Mouse (Mus musculus): ENCODE results near the gene Smg6. TPM values are rescaled to one million over a fixed set of nuclear protein-coding genes. Genes with fewer than 3 reads are reported as not detected.

Smg6 gene
- total RNA-seq, 2 experiments from 2014 or later: 26.5 to 27.5 TPM

GRCm38 (mm10) chr11:75133951-75134350 is 208.3 kb downstream of the Smg6 start:
- DNase-seq (ENCODE audit: low spot score in 2 of 2): no peak
- intact Hi-C loops (cut with DNase I): no loop called here

DNA sequence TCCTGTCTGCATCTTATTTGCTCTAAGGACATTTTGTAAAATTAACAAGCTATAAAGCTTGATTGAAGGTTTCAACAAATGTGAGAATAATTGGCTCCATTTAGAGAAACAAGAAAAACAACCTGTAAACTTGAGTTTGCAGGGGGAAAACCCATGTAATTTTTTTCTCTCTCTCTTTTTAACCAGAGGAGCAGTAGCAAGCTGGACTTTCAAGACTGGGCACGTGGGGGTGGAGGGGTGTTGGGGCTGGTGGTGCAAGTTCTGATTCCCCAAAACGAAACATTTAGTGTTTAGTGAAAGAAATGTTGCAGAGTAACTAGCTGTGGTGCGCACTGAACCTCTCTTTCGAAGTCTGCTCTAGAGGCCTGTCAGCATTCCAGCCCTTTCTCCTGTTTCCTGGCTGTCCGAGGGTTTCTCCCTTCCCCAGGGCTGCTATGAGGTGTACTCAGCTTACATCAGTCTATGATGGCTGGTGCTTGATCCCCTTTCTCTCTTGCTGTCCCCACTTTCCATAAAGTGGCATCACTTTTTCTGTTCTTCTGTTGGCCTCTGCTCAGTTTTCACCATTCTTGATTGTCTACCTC is 209.0 kb downstream of the Smg6 start:
- DNase-seq (ENCODE audit: low spot score in 2 of 2): no peak
- intact Hi-C loops (cut with DNase I): no loop called here

GRCm38 (mm10) chr11:75135358-75135757 is 209.7 kb downstream of the Smg6 start:
- intact Hi-C loops (cut with DNase I): no loop called here
- no peak for DNase-seq (ENCODE audit: low spot score in 2 of 2)

GRCm38 (mm10) chr11:75136666-75137398 is 211.2 kb downstream of the Smg6 start:
- DNase-seq (ENCODE audit: low spot score in 2 of 2): no peak
- intact Hi-C loops (cut with DNase I): no loop called here

DNA sequence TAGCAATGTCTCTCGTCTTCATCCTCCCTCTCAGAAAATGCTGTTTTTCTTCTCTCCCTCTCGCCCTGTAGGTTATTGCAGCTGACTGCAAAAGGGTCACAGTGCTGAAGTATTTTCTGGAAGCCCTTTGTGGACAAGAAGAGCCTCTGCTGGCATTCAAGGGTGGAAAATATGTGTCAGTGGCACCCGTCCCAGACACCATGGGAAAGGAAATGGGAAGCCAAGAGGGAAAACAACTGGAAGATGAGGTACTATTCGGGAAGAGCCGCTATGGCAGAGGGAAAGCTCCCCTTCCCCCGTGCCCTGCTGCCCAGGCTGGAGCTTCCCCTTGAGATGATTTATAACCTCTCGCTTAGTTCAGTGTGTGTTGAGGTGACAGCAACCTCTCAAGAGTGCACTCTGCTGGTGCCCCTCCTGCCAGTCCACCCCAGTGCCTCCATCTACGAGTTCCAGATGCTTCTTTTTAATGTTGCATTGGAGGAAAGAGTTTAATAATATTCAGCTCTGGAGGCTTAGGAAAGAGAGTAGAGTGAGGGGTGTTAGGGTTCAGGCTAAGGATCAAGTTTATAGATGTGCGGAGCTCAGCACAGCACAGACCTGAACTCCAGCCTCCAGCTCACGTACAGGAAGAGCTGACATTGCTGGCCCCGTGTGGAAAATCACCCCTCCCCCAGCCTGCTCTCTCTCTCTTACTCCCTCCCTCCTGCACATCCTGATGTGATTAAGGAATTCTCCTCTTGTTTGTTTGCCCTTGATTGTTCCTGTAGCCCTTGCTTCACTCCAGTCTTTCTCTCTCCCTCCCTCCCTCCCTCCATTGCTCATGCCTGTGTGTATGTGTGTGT is 213.7 kb downstream of the Smg6 start:
- intact Hi-C loops (cut with DNase I): no loop called here
- no peak for DNase-seq (ENCODE audit: low spot score in 2 of 2)

- DNase-seq (ENCODE audit: low spot score in 2 of 2): no peak
- intact Hi-C loops (cut with DNase I): no loop called here
Observed at GRCm38 (mm10) chr11:75140431-75140830, 214.8 kb downstream of the Smg6 start.

- intact Hi-C loops (cut with DNase I): no loop called here
- no peak for DNase-seq (ENCODE audit: low spot score in 2 of 2)
Observed at GRCm38 (mm10) chr11:75141038-75141437, 215.4 kb downstream of the Smg6 start.

- intact Hi-C loops (cut with DNase I): no loop called here
- DNase-seq (ENCODE audit: low spot score in 2 of 2): no peak
Observed at GRCm38 (mm10) chr11:75141913-75142312, 216.3 kb downstream of the Smg6 start.

DNA sequence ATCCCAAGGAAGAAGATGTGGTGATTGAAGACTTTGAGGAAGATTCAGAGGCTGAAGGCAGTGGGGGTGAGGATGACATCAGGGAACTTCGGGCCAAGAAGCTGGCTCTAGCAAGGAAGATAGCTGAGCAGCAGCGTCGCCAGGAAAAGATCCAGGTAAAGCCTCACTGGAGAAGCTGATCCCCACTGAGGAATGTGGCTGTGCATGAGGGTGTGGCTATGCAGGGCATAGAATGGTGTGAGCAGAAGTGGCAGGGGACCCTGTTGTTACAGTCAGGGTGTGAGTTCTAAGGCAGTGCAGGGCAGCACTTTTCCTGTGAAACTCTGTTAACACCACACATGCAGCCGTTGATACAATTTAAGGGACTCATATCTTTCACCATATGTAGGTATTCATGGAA is 217.1 kb downstream of the Smg6 start:
- intact Hi-C loops (cut with DNase I): no loop called here
- no peak for DNase-seq (ENCODE audit: low spot score in 2 of 2)

- intact Hi-C loops (cut with DNase I): no loop called here
- no peak for DNase-seq (ENCODE audit: low spot score in 2 of 2)
Observed at GRCm38 (mm10) chr11:75145841-75146240, 220.2 kb downstream of the Smg6 start.

DNA sequence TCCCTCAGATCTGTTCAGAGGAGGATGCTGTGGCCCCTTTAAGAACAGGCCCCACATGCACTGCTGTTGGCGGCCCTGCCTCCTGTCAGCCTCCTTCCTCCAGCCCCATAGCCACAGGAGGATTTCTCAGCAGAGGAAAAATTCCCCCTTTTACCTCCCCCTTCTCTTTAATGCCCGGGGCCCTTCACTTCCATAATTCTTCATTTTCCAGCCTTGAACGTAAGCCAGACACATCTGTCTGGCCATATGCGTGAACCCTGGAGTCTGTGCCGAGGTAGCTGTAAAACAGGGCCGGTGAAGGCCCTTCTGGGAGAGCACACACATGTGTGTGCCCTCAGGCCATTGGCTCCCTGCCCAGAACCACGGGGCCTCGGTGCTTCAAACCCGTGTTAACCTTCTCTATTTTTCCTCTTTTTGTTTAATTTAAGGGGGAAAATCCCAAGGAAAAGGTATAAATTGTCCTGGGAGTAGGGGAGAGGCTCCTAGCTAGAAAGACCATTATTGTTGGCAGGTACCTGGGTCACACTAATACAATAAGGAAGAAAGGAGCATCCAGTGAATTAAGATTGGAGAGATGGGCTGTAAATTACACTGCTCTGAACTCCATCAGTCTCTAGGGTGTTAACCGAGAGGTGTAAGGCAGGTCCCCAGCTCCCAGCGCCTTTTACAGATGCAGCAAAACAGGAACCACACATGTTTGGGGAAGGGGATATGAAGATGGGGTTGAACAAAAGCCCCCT is 221.7 kb downstream of the Smg6 start:
- intact Hi-C loops (cut with DNase I): no loop called here
- no peak for DNase-seq (ENCODE audit: low spot score in 2 of 2)

- no peak for DNase-seq (ENCODE audit: low spot score in 2 of 2)
- intact Hi-C loops (cut with DNase I): no loop called here
Observed at GRCm38 (mm10) chr11:75147846-75148168, 222.2 kb downstream of the Smg6 start.

- DNase-seq (ENCODE audit: low spot score in 2 of 2): no peak
- intact Hi-C loops (cut with DNase I): no loop called here
Observed at GRCm38 (mm10) chr11:75148332-75149035, 222.9 kb downstream of the Smg6 start.

- intact Hi-C loops (cut with DNase I): no loop called here
- DNase-seq (ENCODE audit: low spot score in 2 of 2): no peak
Observed at GRCm38 (mm10) chr11:75150346-75150745, 224.7 kb downstream of the Smg6 start.

GRCm38 (mm10) chr11:75152603-75153557 is 227.3 kb downstream of the Smg6 start:
- DNase-seq (ENCODE audit: low spot score in 2 of 2): no peak
- intact Hi-C loops (cut with DNase I): no loop called here

GRCm38 (mm10) chr11:75154053-75154585 is 228.5 kb downstream of the Smg6 start:
- DNase-seq (ENCODE audit: low spot score in 2 of 2): no peak
- intact Hi-C loops (cut with DNase I): no loop called here

GRCm38 (mm10) chr11:75155985-75156384 is 230.4 kb downstream of the Smg6 start:
- intact Hi-C loops (cut with DNase I): no loop called here
- DNase-seq (ENCODE audit: low spot score in 2 of 2): no peak

DNA sequence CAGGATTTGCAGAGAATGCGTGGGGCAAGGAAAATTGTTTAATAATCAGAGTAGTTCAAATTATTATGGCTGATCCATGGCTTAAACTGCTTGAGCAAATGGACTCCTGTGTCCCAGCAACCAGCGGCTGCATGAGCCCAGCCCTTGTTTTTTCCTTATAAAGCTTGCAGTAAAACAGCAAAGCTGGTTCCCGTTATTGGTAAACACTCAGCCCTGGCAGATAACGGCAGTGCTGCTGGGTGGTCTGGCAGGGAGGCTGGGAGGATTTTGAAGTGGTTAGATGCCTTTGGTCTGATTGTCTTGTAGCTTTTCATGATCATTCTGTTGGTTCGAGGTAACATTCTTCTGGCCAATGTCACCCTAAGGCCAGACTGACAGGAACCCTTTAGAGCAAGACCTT is 230.8 kb downstream of the Smg6 start:
- intact Hi-C loops (cut with DNase I): no loop called here
- DNase-seq (ENCODE audit: low spot score in 2 of 2): no peak

All from left cerebral cortex, postnatal 25 days (tissue).